In genomic region chr9:28402770-28403650, GRCm38 (mm10) we compare ENCODE assay signal across 10 mouse cellular contexts.
DNase-seq lines count a peak whose midpoint lies in the region; ATAC-seq and TF ChIP-seq lines count a peak whose summit lies in the region.
"Had no signal": no experiment of that assay in that cellular context is flagged by ENCODE, and none has a peak within 500 bp of the region (broad histone marks: within the 10 kb centered on the region; RNA-seq: fewer than 3 reads in every experiment).

No protein-coding gene starts in this region.

- H3K9ac ChIP-seq in intestine, postnatal 0 days (ENCODE audit: low read depth, low read length), result no peak overlapping the region
- H3K9ac ChIP-seq: liver, embryonic 14.5 days had no signal

- DNase-seq in left cerebral cortex, adult 18-20 months (ENCODE audit: low spot score in 2 of 2), result peak; percentile 66 to 80
- no peak for DNase-seq in left cerebral cortex, adult 11 months (ENCODE audit: low spot score)
- peak; percentile 76 for DNase-seq in cerebellum, adult 9-10 months
- peak; percentile 35 to 59 for DNase-seq in lung, postnatal 4 days
- DNase-seq in spleen, postnatal 14 days (ENCODE audit: low spot score in 2 of 2), result no peak

- peak overlapping the region; percentile 76 for H3K4me2 ChIP-seq in intestine, postnatal 0 days (replicated peaks; ENCODE audit: low read depth)

- H3K27me3 ChIP-seq in intestine, postnatal 0 days (replicated peaks; ENCODE audit: control insufficient read depth, insufficient read depth, low read length), result peaks cover 18% of the 10 kb centered on the region; the same call in 1 of the 2 replicates
- H3K27me3 ChIP-seq in small intestine, adult 2 months (ENCODE audit: control insufficient read depth, insufficient read depth, low read length), result no peaks in the 10 kb centered on the region

- no peaks in the 10 kb centered on the region for H3K4me1 ChIP-seq in intestine, postnatal 0 days (replicated peaks; ENCODE audit: control insufficient read depth, insufficient read depth, low read length)
- no peaks in the 10 kb centered on the region for H3K4me1 ChIP-seq in small intestine, adult 2 months (ENCODE audit: control insufficient read depth, insufficient read depth, insufficient read length, low read length)

- no peak for TF ChIP-seq POLR2A in small intestine, adult 2 months (IDR thresholded peaks at IDR 0.05; ENCODE audit: low read depth, low read length)

- TF ChIP-seq CTCF in intestine, postnatal 0 days (IDR thresholded peaks at IDR 0.05; ENCODE audit: low read depth), result no peak
- no peak for TF ChIP-seq CTCF in small intestine, adult 2 months (IDR thresholded peaks at IDR 0.05; ENCODE audit: extremely low read depth, insufficient read length, insufficient replicate concordance, low read depth, low read length)

- WGBS in intestine, postnatal 0 days, result 3% methylated on average over 55 of the region's 56 CpGs
- WGBS in small intestine, adult 2 months, result 4% methylated on average over 56 of the region's 56 CpGs

- H3K36me3 ChIP-seq in intestine, postnatal 0 days (ENCODE audit: control insufficient read depth, insufficient read depth), result no peaks in the 10 kb centered on the region
- no peaks in the 10 kb centered on the region for H3K36me3 ChIP-seq in small intestine, adult 2 months (ENCODE audit: control insufficient read depth, insufficient read depth, low read length)

- H3K4me3 ChIP-seq in intestine, postnatal 0 days (ENCODE audit: low read depth, low read length), result peak overlapping the region; percentile 47
- H3K4me3 ChIP-seq in small intestine, adult 2 months (ENCODE audit: low read depth, low read length), result 0 out of 2 replicates have a peak overlapping the region, but pooled peaks have one; percentile 16

- H3K27ac ChIP-seq in intestine, postnatal 0 days (ENCODE audit: low read depth, low read length), result no peak overlapping the region
- no peak overlapping the region for H3K27ac ChIP-seq in small intestine, adult 2 months (ENCODE audit: insufficient read depth, low read depth, low read length)
- H3K27ac ChIP-seq: liver, embryonic 14.5 days had no signal

- ATAC-seq in frontal cortex, adult (ENCODE audit: low TSS enrichment), result peak; percentile 54
- no peak for ATAC-seq in intestine, postnatal 0 days
- ATAC-seq: Patski had no signal

- no peaks in the 10 kb centered on the region for H3K9me3 ChIP-seq in intestine, postnatal 0 days (ENCODE audit: control insufficient read depth)

Comparison
In these comparisons a context has a peak if more than half of its experiments do, and no peak if none do; other contexts are left out.
1. DNase-seq: peak in left cerebral cortex, adult 18-20 months (2 of 2), cerebellum, adult 9-10 months (single experiment) and lung, postnatal 4 days (2 of 2); none in left cerebral cortex, adult 11 months (single experiment) and spleen, postnatal 14 days (0 of 2).